Mouse (Mus musculus) ES-Bruce4 (cell line): ENCODE data around the gene Rnf224. TPM values are rescaled to one million over a fixed set of nuclear protein-coding genes. Genes with fewer than 3 reads are reported as not detected.
A peak's percentile ranks its signal among the peaks of the same experiment; 100 is the strongest.

ENCODE experiments used
- H3K27ac ChIP-seq: 2 replicates; pipeline ENCODE4 v1.5.1; 2012; ENCODE audit warnings: low read length, inconsistent platforms; ENCODE audit not compliant: insufficient read depth
- H3K27me3 ChIP-seq: 2 replicates; pipeline ENCODE4 v1.6.1; 2012; ENCODE audit warnings: mild to moderate bottlenecking, low read length, inconsistent platforms; ENCODE audit not compliant: control insufficient read depth, poor library complexity, insufficient read depth, severe bottlenecking
- H3K36me3 ChIP-seq: 2 replicates; pipeline ENCODE4 v1.6.1; 2012; ENCODE audit warnings: inconsistent platforms, mild to moderate bottlenecking, low read length, moderate library complexity; ENCODE audit not compliant: control insufficient read depth, poor library complexity, insufficient read depth, severe bottlenecking
- H3K4me1 ChIP-seq: one replicate; pipeline ENCODE4 v1.8.1; 2011; ENCODE audit warnings: low read length; ENCODE audit not compliant: control insufficient read depth, insufficient read depth
- H3K4me3 ChIP-seq: 2 replicates; pipeline ENCODE4 v1.5.1; 2011; ENCODE audit warnings: low read depth, mild to moderate bottlenecking, low read length
- H3K9ac ChIP-seq: 2 replicates; pipeline ENCODE4 v1.6.1; 2012; ENCODE audit warnings: low read depth, mild to moderate bottlenecking, inconsistent platforms; ENCODE audit not compliant: poor library complexity, severe bottlenecking
- H3K9me3 ChIP-seq: replicated peaks from 2 replicates; pipeline ENCODE4 v1.6.1; 2012; ENCODE audit warnings: mild to moderate bottlenecking, low read length, inconsistent platforms; ENCODE audit not compliant: control insufficient read depth, poor library complexity, insufficient read depth, severe bottlenecking
- CTCF ChIP-seq: IDR thresholded peaks from one replicate; pipeline ENCODE4 v1.8.1; 2011; ENCODE audit warnings: low read depth, low read length
- EP300 ChIP-seq: IDR thresholded peaks from 2 replicates; pipeline ENCODE4 v1.6.1; 2011; ENCODE audit warnings: low read depth, low read length; ENCODE audit not compliant: insufficient read depth
- POLR2A ChIP-seq: IDR thresholded peaks from one replicate; pipeline ENCODE4 v1.8.1; 2011; ENCODE audit warnings: low read length; ENCODE audit not compliant: insufficient read depth
- polyA plus RNA-seq: library from polyadenylated mRNA; stranded (reverse); fragments of >200 nt; gene quantifications from 2 replicates; pipeline ENCODE4 v1.2.4, GENCODE M21; 2011; ENCODE audit warnings: low read depth; ENCODE audit not compliant: missing spikeins, insufficient read depth, insufficient read length

Gene Rnf224
- polyA plus RNA-seq, 1 experiment = not detected

DNA sequence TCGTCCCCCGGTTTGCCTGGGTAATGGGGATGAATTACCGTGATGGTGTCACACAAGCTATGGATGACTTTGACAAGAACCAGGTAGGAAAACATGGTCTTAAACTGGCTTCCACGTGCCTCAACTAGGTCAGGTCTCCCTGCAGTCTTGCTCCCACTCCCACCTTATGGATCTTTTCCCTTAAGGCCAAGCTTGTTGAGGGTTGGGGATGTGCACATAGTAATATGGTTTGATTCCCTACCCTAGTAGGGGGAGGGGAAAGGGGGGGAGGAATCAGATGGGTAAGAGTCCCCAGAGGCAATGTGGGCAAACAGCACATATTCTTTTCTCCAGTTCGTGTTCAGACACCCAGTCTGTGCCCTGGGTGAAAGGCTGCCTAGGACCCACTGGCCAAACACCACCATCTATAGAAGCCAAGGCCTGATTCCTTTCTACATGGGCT lies 15.2 kb downstream of the Rnf224 start:
- H3K36me3 ChIP-seq = peaks cover 14% of the 10 kb centered on the region
- H3K27ac ChIP-seq = no peak overlapping the region; the same call in 1 of the 2 replicates
- H3K9me3 ChIP-seq = no peaks in the 10 kb centered on the region
- no peaks in the 10 kb centered on the region for H3K27me3 ChIP-seq
- no peak overlapping the region for H3K4me3 ChIP-seq
- H3K9ac ChIP-seq = no peak overlapping the region
- no peaks in the 10 kb centered on the region for H3K4me1 ChIP-seq
- TF ChIP-seq POLR2A = no peak
- no peak for TF ChIP-seq EP300
- no peak for TF ChIP-seq CTCF

DNA sequence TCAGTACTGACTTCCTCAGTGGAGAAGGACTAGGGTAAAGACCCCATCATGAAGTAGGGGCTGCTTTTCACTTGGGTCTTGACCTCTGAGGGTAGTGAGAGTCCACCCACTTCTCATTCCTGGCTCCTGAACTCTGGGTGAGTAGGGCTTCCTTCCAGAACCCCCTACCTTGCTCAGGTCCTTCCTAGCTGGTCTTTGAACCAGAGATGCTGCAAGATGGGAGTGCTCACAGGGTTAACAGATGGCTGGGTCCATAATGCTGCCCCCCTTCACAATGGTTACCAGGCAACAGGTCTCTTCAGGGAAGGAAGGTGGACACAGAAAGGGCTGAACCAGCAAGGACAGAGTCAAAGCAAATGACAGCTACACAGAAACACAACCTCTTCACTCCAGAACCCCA lies 18.1 kb downstream of the Rnf224 start, which contains the start of gene Fam166a:
TSS of gene Fam166a (plus strand) at position 301 of the 400 bp plus-strand sequence.
- Histone ChIP-seq H3K4me3 (no peak within 1 kb of the TSS), H3K9me3 (no peaks in the 10 kb centered on the region), H3K27ac (no peak within 1 kb of the TSS), H3K4me1 (no peaks in the 10 kb centered on the region), H3K36me3 (peaks cover 10% of the 10 kb centered on the region), H3K9ac (no peak within 1 kb of the TSS), H3K27me3 (no peaks in the 10 kb centered on the region)
- TF ChIP-seq CTCF = no peak
- TF ChIP-seq EP300 = no peak
- TF ChIP-seq POLR2A = no peak

DNA sequence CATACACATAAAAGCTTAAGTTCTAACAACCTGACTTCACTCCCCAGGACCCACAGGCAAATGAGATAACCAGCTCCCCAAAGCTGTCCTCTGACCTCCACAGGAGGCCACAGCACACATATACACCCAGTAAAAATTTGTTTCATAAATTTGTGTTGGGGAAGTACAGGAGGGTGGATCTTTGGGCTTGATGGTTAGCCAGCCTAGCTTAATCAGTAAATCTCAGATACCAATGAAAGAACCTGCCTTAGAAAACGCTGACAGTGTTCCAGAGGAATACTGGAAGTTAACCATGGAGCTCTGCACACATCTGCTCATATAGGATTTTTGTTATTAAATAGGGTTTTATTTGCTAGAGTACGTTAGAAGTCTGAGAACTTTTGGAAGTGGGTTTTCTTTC lies 18.9 kb downstream of the Rnf224 start:
- H3K36me3 ChIP-seq = peaks cover 6% of the 10 kb centered on the region; the same call in 1 of the 2 replicates
- no peaks in the 10 kb centered on the region for H3K4me1 ChIP-seq
- no peak overlapping the region for H3K9ac ChIP-seq
- H3K9me3 ChIP-seq = no peaks in the 10 kb centered on the region
- H3K4me3 ChIP-seq = no peak overlapping the region
- no peak overlapping the region for H3K27ac ChIP-seq
- H3K27me3 ChIP-seq = no peaks in the 10 kb centered on the region
- TF ChIP-seq CTCF (no peak), EP300 (no peak), POLR2A (no peak)

DNA sequence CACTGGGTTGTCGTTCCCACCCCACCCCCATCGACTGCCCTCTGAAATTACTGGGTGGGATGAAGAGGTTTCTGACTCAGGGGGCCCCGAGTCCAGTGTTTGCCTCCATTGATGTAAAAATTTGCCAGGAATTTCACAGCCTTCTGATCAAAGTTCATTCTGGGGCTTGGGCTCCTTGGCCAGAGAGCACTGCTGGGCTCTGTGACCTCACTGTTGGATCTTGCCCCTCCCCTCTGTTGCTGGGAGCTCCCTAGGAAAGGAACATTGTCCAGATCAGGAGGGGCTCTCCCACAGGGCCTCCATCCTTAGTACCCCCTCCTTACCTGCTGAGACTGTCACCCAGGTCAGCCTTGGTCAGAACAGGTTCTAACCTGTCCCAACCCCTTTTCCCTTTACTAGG lies 22.1 kb downstream of the Rnf224 start, which contains the start of gene Stpg3:
TSS of gene Stpg3 (minus strand) at position 194 of the 400 bp plus-strand sequence.
- TF ChIP-seq CTCF (no peak), POLR2A (no peak)
- Histone ChIP-seq H3K27me3 (no peaks in the 10 kb centered on the region), H3K9me3 (no peaks in the 10 kb centered on the region), H3K36me3 (no peaks in the 10 kb centered on the region), H3K4me1 (no peaks in the 10 kb centered on the region), H3K9ac (peak within 1 kb of the TSS; percentile 46), H3K4me3 (peak within 1 kb of the TSS; percentile 73), H3K27ac (no peak within 1 kb of the TSS)

DNA sequence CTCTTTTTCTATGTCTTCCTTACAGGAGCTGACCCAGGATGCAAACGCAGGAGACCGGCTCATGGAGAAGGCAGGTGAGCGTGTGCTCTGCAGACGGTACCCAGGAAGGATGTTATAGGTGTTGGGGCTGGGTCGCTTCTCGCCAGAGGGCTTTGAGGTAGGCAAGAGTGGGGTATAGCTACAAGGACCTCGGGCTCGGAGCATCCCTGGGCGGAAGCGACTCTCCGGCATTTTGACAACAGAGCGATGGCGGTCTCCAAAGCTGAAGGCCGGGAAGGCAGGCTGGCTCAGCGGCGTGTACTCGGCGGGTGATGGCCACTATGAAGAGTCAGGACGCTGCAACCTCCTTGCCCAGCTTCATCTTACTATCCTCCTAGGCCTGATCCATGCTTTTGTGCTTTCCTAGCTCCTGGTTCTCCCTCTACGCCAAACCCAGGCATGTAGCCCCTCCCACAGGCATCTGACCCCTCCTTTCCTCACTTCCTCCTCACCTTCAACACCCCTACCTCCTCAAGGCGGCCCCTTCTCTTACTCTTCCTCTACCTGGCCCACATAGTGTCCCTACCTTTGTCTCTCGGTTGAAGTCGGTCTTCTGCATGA lies 23.2 kb downstream of the Rnf224 start:
- H3K27ac ChIP-seq = no peak overlapping the region
- H3K9ac ChIP-seq = peak overlapping the region; percentile 46
- no peaks in the 10 kb centered on the region for H3K27me3 ChIP-seq
- H3K4me3 ChIP-seq = peak overlapping the region; percentile 73
- H3K9me3 ChIP-seq = no peaks in the 10 kb centered on the region
- TF ChIP-seq POLR2A = peak; percentile 53
- TF ChIP-seq CTCF = no peak
- H3K36me3 ChIP-seq = no peaks in the 10 kb centered on the region
- no peaks in the 10 kb centered on the region for H3K4me1 ChIP-seq

DNA sequence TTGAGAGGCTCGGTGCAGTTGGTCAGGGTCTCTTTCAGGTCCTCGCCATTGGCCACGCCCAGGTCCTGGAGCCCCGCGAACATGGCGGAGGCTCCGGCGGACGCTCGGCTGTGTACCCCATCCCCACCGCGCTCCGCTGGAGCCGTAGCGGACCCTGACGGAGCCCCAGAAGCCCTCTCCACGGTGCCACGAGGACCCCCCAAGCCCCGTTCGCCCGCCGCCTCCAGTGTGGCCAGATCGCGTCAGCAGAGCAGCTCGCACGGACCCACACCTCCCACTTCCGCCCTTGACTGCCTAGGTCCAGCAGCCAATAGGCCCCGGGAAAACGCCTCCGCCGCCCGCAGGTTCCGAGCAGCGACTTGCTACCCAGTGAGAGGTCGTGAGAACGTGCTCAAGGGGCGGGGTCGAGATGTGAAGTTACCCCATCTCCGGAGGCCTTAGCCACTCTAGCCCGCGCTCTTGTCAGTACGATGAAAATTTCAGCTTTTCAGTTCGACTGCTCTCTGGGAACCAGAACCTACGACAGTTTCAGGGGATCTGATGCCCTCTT lies 25.4 kb downstream of the Rnf224 start, which contains the start of gene Nelfb:
TSS of gene Nelfb (minus strand) at position 369 of the 550 bp plus-strand sequence.
- Histone ChIP-seq H3K9me3 (no peaks in the 10 kb centered on the region), H3K36me3 (no peaks in the 10 kb centered on the region), H3K27ac (no peak within 1 kb of the TSS), H3K4me1 (no peaks in the 10 kb centered on the region), H3K9ac (peak within 1 kb of the TSS; percentile 70), H3K27me3 (no peaks in the 10 kb centered on the region), H3K4me3 (peak within 1 kb of the TSS; percentile 89)
- TF ChIP-seq CTCF = no peak
- peak; percentile 43 for TF ChIP-seq POLR2A
